Mouse (Mus musculus): ENCODE measurements around the gene Neu3. TPM values are rescaled to one million over a fixed set of nuclear protein-coding genes. Genes with fewer than 3 reads are reported as not detected.
"Not testable (repeated sequence)": the region's sequence is repeated elsewhere in the genome, so short reads cannot be mapped to it uniquely, and the experiment has no call there.

Neu3 gene
- polyA plus RNA-seq, 1 experiment from 2014 or later, result 4.0 TPM

- DNase-seq (ENCODE audit: low spot score), result no peak
- WGBS, result 87% methylated on average over 1 of the region's 1 CpGs
- ATAC-seq (ENCODE audit: low FRiP score, low TSS enrichment), result no peak
These were observed 22.9 kb downstream of the Neu3 start for GRCm38 (mm10) chr7:99805340-99805739.

GRCm38 (mm10) chr7:99804033-99804432 lies 24.2 kb downstream of the Neu3 start:
- H3K9me3 ChIP-seq (ENCODE audit: control insufficient read depth, low read length); H3K36me3 ChIP-seq (ENCODE audit: control insufficient read depth, insufficient read depth, low read length); H3K4me2 ChIP-seq (replicated peaks; ENCODE audit: low read depth); DNase-seq (ENCODE audit: low spot score); H3K9ac ChIP-seq (ENCODE audit: low read length); H3K4me3 ChIP-seq (ENCODE audit: low read depth, low read length); H3K27ac ChIP-seq (replicated peaks); H3K27me3 ChIP-seq (ENCODE audit: control insufficient read depth, insufficient read depth, low read length); H3K4me1 ChIP-seq (replicated peaks; ENCODE audit: control insufficient read depth, insufficient read depth); ATAC-seq (ENCODE audit: low FRiP score, low TSS enrichment): not testable (repeated sequence)
- 85% methylated on average over 3 of the region's 3 CpGs for WGBS

More at GRCm38 (mm10) chr7:99805340-99805739, 22.9 kb downstream of the Neu3 start:
- H3K27ac ChIP-seq (replicated peaks), result no peak overlapping the region
- no peaks in the 10 kb centered on the region for H3K36me3 ChIP-seq (ENCODE audit: control insufficient read depth, insufficient read depth, low read length)
- no peaks in the 10 kb centered on the region for H3K4me1 ChIP-seq (replicated peaks; ENCODE audit: control insufficient read depth, insufficient read depth)
- no peaks in the 10 kb centered on the region for H3K9me3 ChIP-seq (ENCODE audit: control insufficient read depth, low read length)
- H3K4me2 ChIP-seq (replicated peaks; ENCODE audit: low read depth), result no peak overlapping the region
- no peak overlapping the region for H3K4me3 ChIP-seq (ENCODE audit: low read depth, low read length)
- TF ChIP-seq CTCF (IDR thresholded peaks at IDR 0.05; ENCODE audit: low read depth), result no peak
- TF ChIP-seq EP300 (optimal IDR thresholded peaks at IDR 0.05), result no peak
- no peaks in the 10 kb centered on the region for H3K27me3 ChIP-seq (ENCODE audit: control insufficient read depth, insufficient read depth, low read length)
- H3K9ac ChIP-seq (ENCODE audit: low read length), result no peak overlapping the region

DNA sequence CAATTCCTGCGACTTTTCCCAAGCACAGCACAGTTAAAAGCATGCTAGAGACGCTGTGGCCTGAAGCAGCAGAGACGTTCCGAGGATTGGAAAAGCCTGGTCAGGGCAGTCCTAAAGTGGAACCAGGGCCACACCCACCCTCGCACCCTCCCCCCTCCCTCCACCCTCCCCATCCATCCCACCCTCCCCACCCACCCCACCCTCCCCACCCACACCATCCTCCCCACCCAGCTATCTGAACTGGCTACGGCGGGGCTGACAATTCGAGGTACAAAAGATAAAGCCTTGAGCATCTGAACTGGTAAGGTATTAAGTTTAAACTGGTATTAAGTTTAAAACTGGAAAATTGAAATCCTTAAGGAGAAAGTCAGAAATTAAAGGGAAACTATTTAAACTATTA lies 24.7 kb downstream of the Neu3 start:
- ATAC-seq (ENCODE audit: low FRiP score, low TSS enrichment) (no peak), DNase-seq (ENCODE audit: low spot score) (no peak)
- no peak overlapping the region for H3K9ac ChIP-seq (ENCODE audit: low read length)

GRCm38 (mm10) chr7:99799118-99799517 lies 29.1 kb downstream of the Neu3 start:
- H3K4me1 ChIP-seq (replicated peaks; ENCODE audit: control insufficient read depth, insufficient read depth), result no peaks in the 10 kb centered on the region
- no peak overlapping the region for H3K27ac ChIP-seq (replicated peaks)
- no peaks in the 10 kb centered on the region for H3K9me3 ChIP-seq (ENCODE audit: control insufficient read depth, low read length)
- H3K27me3 ChIP-seq (ENCODE audit: control insufficient read depth, insufficient read depth, low read length), result no peaks in the 10 kb centered on the region
- no peak overlapping the region for H3K9ac ChIP-seq (ENCODE audit: low read length)
- no peak for ATAC-seq (ENCODE audit: low FRiP score, low TSS enrichment)
- no peaks in the 10 kb centered on the region for H3K36me3 ChIP-seq (ENCODE audit: control insufficient read depth, insufficient read depth, low read length)
- 80% methylated on average over 7 of the region's 7 CpGs for WGBS
- no peak for DNase-seq (ENCODE audit: low spot score)
- no peak overlapping the region for H3K4me2 ChIP-seq (replicated peaks; ENCODE audit: low read depth)
- H3K4me3 ChIP-seq (ENCODE audit: low read depth, low read length), result no peak overlapping the region
- TF ChIP-seq CTCF (IDR thresholded peaks at IDR 0.05; ENCODE audit: low read depth) (no peak), EP300 (optimal IDR thresholded peaks at IDR 0.05) (no peak)

More for the DNA sequence above, 24.7 kb downstream of the Neu3 start:
- 48% methylated on average over 8 of the region's 8 CpGs for WGBS
- H3K4me1 ChIP-seq (replicated peaks; ENCODE audit: control insufficient read depth, insufficient read depth), result no peaks in the 10 kb centered on the region
- TF ChIP-seq CTCF (IDR thresholded peaks at IDR 0.05; ENCODE audit: low read depth), result no peak
- no peak for TF ChIP-seq EP300 (optimal IDR thresholded peaks at IDR 0.05)
- H3K27me3 ChIP-seq (ENCODE audit: control insufficient read depth, insufficient read depth, low read length), result no peaks in the 10 kb centered on the region
- H3K4me2 ChIP-seq (replicated peaks; ENCODE audit: low read depth), result no peak overlapping the region
- H3K4me3 ChIP-seq (ENCODE audit: low read depth, low read length), result no peak overlapping the region
- no peaks in the 10 kb centered on the region for H3K36me3 ChIP-seq (ENCODE audit: control insufficient read depth, insufficient read depth, low read length)
- no peak overlapping the region for H3K27ac ChIP-seq (replicated peaks)
- no peaks in the 10 kb centered on the region for H3K9me3 ChIP-seq (ENCODE audit: control insufficient read depth, low read length)

DNA sequence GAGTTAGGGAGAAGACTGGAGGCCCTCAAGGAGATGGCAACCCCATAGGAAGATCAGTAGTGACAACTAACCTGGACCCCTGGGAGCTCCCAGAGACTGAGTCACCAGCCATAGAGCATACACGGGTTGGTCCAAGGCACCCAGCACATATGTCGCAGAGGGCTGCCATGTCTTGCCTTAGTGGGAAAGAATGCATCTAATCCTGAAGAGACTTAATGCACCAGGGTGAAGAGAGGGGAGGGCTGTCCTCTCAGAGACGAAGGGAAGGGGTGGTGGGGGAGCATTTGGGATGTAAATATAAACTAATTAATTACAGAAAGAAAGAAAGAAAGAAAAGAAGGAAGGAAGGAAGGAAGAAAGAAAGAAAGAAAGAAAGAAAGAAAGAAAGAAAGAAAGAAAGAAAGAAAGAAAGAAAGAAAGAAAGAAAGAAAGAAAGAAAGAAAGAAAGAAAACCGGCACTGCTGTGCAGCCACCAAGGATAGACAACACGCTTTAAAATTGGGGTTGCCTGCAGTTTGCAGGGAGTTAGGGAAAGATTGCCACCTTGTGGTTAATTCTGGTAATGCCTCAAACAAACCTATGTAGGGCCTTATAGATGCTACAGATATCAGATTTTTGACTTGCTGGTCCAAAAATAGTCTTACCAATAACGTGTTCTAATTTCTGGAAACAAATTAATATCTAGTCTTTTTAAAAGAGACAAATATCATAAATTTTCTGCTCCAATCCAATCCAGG lies 30.1 kb downstream of the Neu3 start:
- Histone ChIP-seq H3K27me3 (ENCODE audit: control insufficient read depth, insufficient read depth, low read length) (no peaks in the 10 kb centered on the region), H3K9ac (ENCODE audit: low read length) (no peak overlapping the region), H3K4me2 (replicated peaks; ENCODE audit: low read depth) (no peak overlapping the region), H3K4me1 (replicated peaks; ENCODE audit: control insufficient read depth, insufficient read depth) (no peaks in the 10 kb centered on the region), H3K36me3 (ENCODE audit: control insufficient read depth, insufficient read depth, low read length) (no peaks in the 10 kb centered on the region), H3K9me3 (ENCODE audit: control insufficient read depth, low read length) (no peaks in the 10 kb centered on the region), H3K4me3 (ENCODE audit: low read depth, low read length) (no peak overlapping the region), H3K27ac (replicated peaks) (no peak overlapping the region)
- TF ChIP-seq CTCF (IDR thresholded peaks at IDR 0.05; ENCODE audit: low read depth) (peak; percentile 87), EP300 (optimal IDR thresholded peaks at IDR 0.05) (no peak)
- ATAC-seq (ENCODE audit: low FRiP score, low TSS enrichment) (0 out of 2 replicates have a peak, but pooled peaks have one; percentile 60), DNase-seq (ENCODE audit: low spot score) (no peak)
- 32% methylated on average over 6 of the region's 6 CpGs for WGBS

DNA sequence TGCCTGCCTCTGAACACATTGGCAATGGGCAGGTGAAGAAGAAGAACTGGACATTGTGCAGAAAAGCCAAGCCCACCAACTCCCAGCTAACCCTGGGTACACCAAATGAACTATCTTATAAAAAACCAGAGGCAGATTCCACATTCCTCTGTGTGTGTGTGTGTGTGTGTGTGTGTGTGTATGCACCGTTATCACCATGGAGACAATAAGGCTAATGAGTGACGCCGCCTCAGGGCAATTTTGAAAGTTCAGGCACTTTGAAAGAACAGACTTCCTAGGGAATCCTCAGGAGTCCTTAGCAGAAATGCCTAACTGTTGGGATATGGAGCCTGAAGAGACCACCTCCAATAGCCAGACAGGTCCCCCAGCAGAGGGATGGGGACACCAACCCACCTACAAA lies 31.0 kb downstream of the Neu3 start:
- DNase-seq (ENCODE audit: low spot score) (no peak), ATAC-seq (ENCODE audit: low FRiP score, low TSS enrichment) (no peak)
- H3K4me3 ChIP-seq (ENCODE audit: low read depth, low read length), result no peak overlapping the region
- H3K4me1 ChIP-seq (replicated peaks; ENCODE audit: control insufficient read depth, insufficient read depth), result no peaks in the 10 kb centered on the region
- no peaks in the 10 kb centered on the region for H3K27me3 ChIP-seq (ENCODE audit: control insufficient read depth, insufficient read depth, low read length)
- H3K9me3 ChIP-seq (ENCODE audit: control insufficient read depth, low read length), result no peaks in the 10 kb centered on the region
- TF ChIP-seq CTCF (IDR thresholded peaks at IDR 0.05; ENCODE audit: low read depth) (no peak), EP300 (optimal IDR thresholded peaks at IDR 0.05) (no peak)
- H3K9ac ChIP-seq (ENCODE audit: low read length), result no peak overlapping the region
- whole genome bisulfite sequencing, result 78% methylated on average over 3 of the region's 3 CpGs
- no peak overlapping the region for H3K27ac ChIP-seq (replicated peaks)
- H3K36me3 ChIP-seq (ENCODE audit: control insufficient read depth, insufficient read depth, low read length), result no peaks in the 10 kb centered on the region
- H3K4me2 ChIP-seq (replicated peaks; ENCODE audit: low read depth), result no peak overlapping the region

All from stomach, postnatal 0 days (tissue).